Mouse (Mus musculus): ENCODE measurements around the gene Ap3m1. TPM values are rescaled to one million over a fixed set of nuclear protein-coding genes. Genes with fewer than 3 reads are reported as not detected.
"Not testable (repeated sequence)": the region's sequence is repeated elsewhere in the genome, so short reads cannot be mapped to it uniquely, and the experiment has no call there.

The Ap3m1 gene
- total RNA-seq (2021) = 10 to 100 TPM; 72.5 to 74.6 TPM
- long read RNA-seq, experiment 1, full-length matches to known transcripts = 27 of 42 reads
- long read RNA-seq, experiment 1, partial matches to known transcripts = 5 of 42 reads
- long read RNA-seq, experiment 1, other reads (novel, unspliced or antisense) = 10 of 42 reads
- long read RNA-seq, experiment 2, full-length matches to known transcripts = 20 of 41 reads
- long read RNA-seq, experiment 2, partial matches to known transcripts = 3 of 41 reads
- long read RNA-seq, experiment 2, other reads (novel, unspliced or antisense) = 18 of 41 reads

GRCm38 (mm10) chr14:21052112-21052780 lies at the start of gene Ap3m1, which contains the start of gene Adk:
Gene Ap3m1, minus strand, starts transcription at chr14:21052508.
Gene Adk, plus strand, starts transcription at chr14:21052574.
- DNase-seq = peak; percentile 98

GRCm38 (mm10) chr14:21101562-21101961 lies 49.3 kb upstream of the Ap3m1 start:
- peak; percentile 43 for DNase-seq

GRCm38 (mm10) chr14:21100876-21101275 lies 48.6 kb upstream of the Ap3m1 start:
- no peak for DNase-seq

GRCm38 (mm10) chr14:21099371-21099770 lies 47.1 kb upstream of the Ap3m1 start:
- DNase-seq = no peak

GRCm38 (mm10) chr14:21096689-21097088 lies 44.4 kb upstream of the Ap3m1 start:
- DNase-seq = peak; percentile 41

GRCm38 (mm10) chr14:21096279-21096678 lies 44.0 kb upstream of the Ap3m1 start:
- no peak for DNase-seq

GRCm38 (mm10) chr14:21094161-21094560 lies 41.9 kb upstream of the Ap3m1 start:
- not testable (repeated sequence) for DNase-seq

- no peak for DNase-seq
These were observed 38.7 kb upstream of the Ap3m1 start for GRCm38 (mm10) chr14:21090930-21091486.

- DNase-seq = no peak
These were observed 38.1 kb upstream of the Ap3m1 start for GRCm38 (mm10) chr14:21090400-21090799.

GRCm38 (mm10) chr14:21088731-21089130 lies 36.4 kb upstream of the Ap3m1 start:
- DNase-seq = no peak

- DNase-seq = no peak
These were observed 35.2 kb upstream of the Ap3m1 start for GRCm38 (mm10) chr14:21087390-21088060.

- no peak for DNase-seq
These were observed 34.6 kb upstream of the Ap3m1 start for GRCm38 (mm10) chr14:21086827-21087351.

- no peak for DNase-seq
These were observed 33.8 kb upstream of the Ap3m1 start for GRCm38 (mm10) chr14:21086106-21086505.

GRCm38 (mm10) chr14:21085666-21086065 lies 33.4 kb upstream of the Ap3m1 start:
- DNase-seq = no peak

- no peak for DNase-seq
These were observed 30.5 kb upstream of the Ap3m1 start for GRCm38 (mm10) chr14:21082823-21083222.

GRCm38 (mm10) chr14:21078511-21078910 lies 26.2 kb upstream of the Ap3m1 start:
- DNase-seq = no peak

- DNase-seq = no peak
These were observed 25.6 kb upstream of the Ap3m1 start for GRCm38 (mm10) chr14:21077939-21078338.

- DNase-seq = peak; percentile 39
These were observed 24.3 kb upstream of the Ap3m1 start for GRCm38 (mm10) chr14:21076501-21077194.

- DNase-seq = peak; percentile 97
These were observed 23.6 kb upstream of the Ap3m1 start for GRCm38 (mm10) chr14:21075751-21076500.

- no peak for DNase-seq
These were observed 22.4 kb upstream of the Ap3m1 start for GRCm38 (mm10) chr14:21074398-21075320.

Data from adrenal gland, postnatal 10 days (tissue).